Mouse (Mus musculus) heart, embryonic 14.5 days (tissue): ENCODE measurements around the gene Fbxo17. TPM values are rescaled to one million over a fixed set of nuclear protein-coding genes. Genes with fewer than 3 reads are reported as not detected.

Experiments used
- ATAC-seq: fragments of 200-750 bp; cut with Nextera tagmentation; 2 replicates; pipeline ENCODE4 v1.8.0; 2017; ENCODE audit warnings: low read depth, moderate TSS enrichment; ENCODE audit not compliant: insufficient number of reproducible peaks, insufficient read depth, low FRiP score
- H3K27ac ChIP-seq, 2 experiments: fragments of 200-500 bp in 1 of 2; fragments of 300-500 bp in 1 of 2; sonication (generic) in 1 of 2; replicated peaks in 1 of 2; 2 replicates each; pipeline ENCODE4 v1.5.1; 2012 to 2014; ENCODE audit warnings: low read depth in 2 of 2, low read length in 2 of 2, control low read depth in 1 of 2, mild to moderate bottlenecking in 1 of 2, mixed read lengths in 1 of 2; ENCODE audit not compliant: control insufficient read depth in 1 of 2, insufficient read depth in 1 of 2
- H3K27me3 ChIP-seq: fragments of 300-500 bp; sonication (generic); 2 replicates; pipeline ENCODE4 v1.6.1; 2014; ENCODE audit warnings: mild to moderate bottlenecking, low read length, control low read depth; ENCODE audit not compliant: control insufficient read depth, insufficient read depth
- H3K36me3 ChIP-seq: fragments of 300-500 bp; sonication (generic); 2 replicates; pipeline ENCODE4 v1.6.1; 2014; ENCODE audit warnings: mild to moderate bottlenecking, control low read depth, low read length, mixed read lengths; ENCODE audit not compliant: control insufficient read depth, insufficient read depth
- H3K4me1 ChIP-seq, 2 experiments: fragments of 200-500 bp in 1 of 2; fragments of 300-500 bp in 1 of 2; sonication (generic) in 1 of 2; 2 replicates each; pipeline ENCODE4 v1.6.1; 2012 to 2014; ENCODE audit warnings: low read length in 2 of 2, control low read depth in 1 of 2, mixed read lengths in 1 of 2; ENCODE audit not compliant: control insufficient read depth in 2 of 2, insufficient read depth in 2 of 2
- H3K4me2 ChIP-seq: fragments of 300-500 bp; sonication (generic); 2 replicates; pipeline ENCODE4 v1.6.1; 2014; ENCODE audit warnings: mild to moderate bottlenecking, low read length
- H3K4me3 ChIP-seq, 2 experiments: fragments of 200-500 bp in 1 of 2; fragments of 300-500 bp in 1 of 2; sonication (generic) in 1 of 2; 2 replicates each; pipeline ENCODE4 v1.5.1; 2012 to 2014; ENCODE audit warnings: low read length in 2 of 2, mild to moderate bottlenecking in 2 of 2, control low read depth in 1 of 2, low read depth in 1 of 2, moderate library complexity in 1 of 2; ENCODE audit not compliant: control insufficient read depth in 1 of 2, insufficient read depth in 1 of 2
- H3K9ac ChIP-seq: fragments of 300-500 bp; sonication (generic); 2 replicates; pipeline ENCODE4 v1.6.1; 2014; ENCODE audit warnings: mild to moderate bottlenecking, low read length
- H3K9me3 ChIP-seq: fragments of 300-500 bp; sonication (generic); 2 replicates; pipeline ENCODE4 v1.6.1; 2016; ENCODE audit warnings: low read length, control low read depth; ENCODE audit not compliant: control insufficient read depth
- WGBS: fragments of 180-500 bp; shearing (Covaris S2); extraction: QIAGEN DNeasy Blood & Tissue Kit; methylation state at CpG from one replicate; pipeline ENCODE4 v1.1.7; 2014; 5-methylcytosine and 5-hydroxymethylcytosine counted together
- polyA plus RNA-seq: library from polyadenylated mRNA; unstranded; fragments of >200 nt; fragmentation: Nextera tagmentation; extraction: Ambion mirVana; gene quantifications from 2 replicates; pipeline ENCODE4 v1.2.1, GENCODE M21; 2014

Gene Fbxo17
- polyA plus RNA-seq, 1 experiment from 2014 or later, result 8.6 TPM

- H3K36me3 ChIP-seq, result peaks cover 28% of the 10 kb centered on the region
- no peak overlapping the region for H3K4me3 ChIP-seq
- peaks cover 8 to 16% of the 10 kb centered on the region in 2 experiments for H3K4me1 ChIP-seq
- H3K9me3 ChIP-seq, result no peaks in the 10 kb centered on the region
- no peak overlapping the region for H3K4me2 ChIP-seq
- WGBS, result 40% methylated on average over 6 of the region's 6 CpGs
- 0 out of 2 replicates have a peak overlapping the region, but pooled peaks have one; percentile 25 for H3K9ac ChIP-seq
- peak overlapping the region; percentile 2 to 44; a peak in 1 of 4 replicates for H3K27ac ChIP-seq
- 0 out of 2 replicates have a peak, but pooled peaks have one; percentile 27 for ATAC-seq
- H3K27me3 ChIP-seq, result no peaks in the 10 kb centered on the region
Measured at GRCm38 (mm10) chr7:28780067-28780658, 63.6 kb downstream of the Fbxo17 start.

- Histone ChIP-seq H3K4me2 (no peak overlapping the region), H3K27me3 (no peaks in the 10 kb centered on the region), H3K4me1 (peaks cover 8 to 16% of the 10 kb centered on the region in 2 experiments), H3K4me3 (no peak overlapping the region), H3K9ac (peak overlapping the region; percentile 25; the same call in 1 of the 2 replicates), H3K36me3 (peaks cover 32% of the 10 kb centered on the region), H3K9me3 (no peaks in the 10 kb centered on the region), H3K27ac (0 out of 4 replicates have a peak overlapping the region, but pooled peaks of 1 of the 2 experiments have one; percentile 2)
- 56% methylated on average over 7 of the region's 7 CpGs for WGBS
- ATAC-seq, result no peak
Measured at GRCm38 (mm10) chr7:28780857-28781256, 64.3 kb downstream of the Fbxo17 start.

DNA sequence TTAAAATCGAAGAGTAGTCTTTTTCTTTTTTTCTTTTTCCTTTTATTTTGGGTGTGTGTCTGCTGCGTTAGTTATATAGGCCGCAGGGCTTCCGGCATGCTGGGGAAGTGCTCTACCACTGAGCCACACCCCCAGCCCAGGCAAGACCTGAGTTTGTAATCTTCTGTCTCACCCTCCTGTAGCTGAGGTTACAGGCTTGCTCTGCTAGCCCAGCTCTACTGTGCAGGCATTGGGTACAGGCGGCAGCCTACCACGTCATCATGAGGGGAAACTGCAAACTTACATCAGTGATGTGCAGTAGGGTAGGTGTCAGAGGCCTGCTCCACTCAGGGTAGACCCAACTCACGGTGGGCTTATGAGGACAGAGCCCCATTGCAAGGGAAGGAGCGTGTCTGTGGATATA lies 64.7 kb downstream of the Fbxo17 start:
- WGBS, result 90% methylated on average over 8 of the region's 8 CpGs
- H3K27me3 ChIP-seq, result no peaks in the 10 kb centered on the region
- H3K9ac ChIP-seq, result 0 out of 2 replicates have a peak overlapping the region, but pooled peaks have one; percentile 21
- peaks cover 8 to 16% of the 10 kb centered on the region in 2 experiments for H3K4me1 ChIP-seq
- no peak for ATAC-seq
- H3K9me3 ChIP-seq, result no peaks in the 10 kb centered on the region
- no peak overlapping the region for H3K27ac ChIP-seq
- peaks cover 36% of the 10 kb centered on the region for H3K36me3 ChIP-seq
- H3K4me3 ChIP-seq, result no peak overlapping the region
- H3K4me2 ChIP-seq, result no peak overlapping the region

GRCm38 (mm10) chr7:28785161-28785560 lies 68.6 kb downstream of the Fbxo17 start:
- Histone ChIP-seq H3K9ac (no peak overlapping the region), H3K4me3 (no peak overlapping the region), H3K9me3 (no peaks in the 10 kb centered on the region), H3K4me2 (no peak overlapping the region), H3K4me1 (peaks cover 7 to 14% of the 10 kb centered on the region in 2 experiments), H3K27me3 (no peaks in the 10 kb centered on the region), H3K36me3 (peaks cover 32% of the 10 kb centered on the region), H3K27ac (no peak overlapping the region)
- 70% methylated on average over 5 of the region's 5 CpGs for WGBS
- no peak for ATAC-seq

Other genes starting within 250 kb of the Fbxo17 start
- not detected in 2 replicates for gene Ifnl2, start 206.3 kb upstream of the Fbxo17 start, polyA plus RNA-seq
- not detected in 2 replicates for gene Ifnl3, start 194.0 kb upstream of the Fbxo17 start, polyA plus RNA-seq
- gene Sycn, start 175.9 kb upstream of the Fbxo17 start, polyA plus RNA-seq, result not detected in 2 replicates
- not detected in 2 replicates for gene Nccrp1, start 169.6 kb upstream of the Fbxo17 start, polyA plus RNA-seq
- 23.5 and 25.2 TPM in 2 replicates for gene Samd4b, start 118.7 kb upstream of the Fbxo17 start, polyA plus RNA-seq
- 21.1 and 22.1 TPM in 2 replicates for gene Pak4, start 118.6 kb upstream of the Fbxo17 start, polyA plus RNA-seq
- not detected in 2 replicates for gene Acp7, start 85.5 kb upstream of the Fbxo17 start, polyA plus RNA-seq
- gene Fbxo27, start 24.0 kb upstream of the Fbxo17 start, polyA plus RNA-seq, result 3.7 and 4.2 TPM in 2 replicates
- 129 and 135 TPM in 2 replicates for gene Mrps12, start 25.0 kb downstream of the Fbxo17 start, polyA plus RNA-seq
- 18.8 and 20.3 TPM in 2 replicates for gene Sars2, start 25.2 kb downstream of the Fbxo17 start, polyA plus RNA-seq
- not detected in 2 replicates for gene Ccer2, start 39.4 kb downstream of the Fbxo17 start, polyA plus RNA-seq
- gene Sirt2, start 49.9 kb downstream of the Fbxo17 start, polyA plus RNA-seq, result 56.4 and 57.7 TPM in 2 replicates
- 25.7 and 29.5 TPM in 2 replicates for gene Nfkbib, start 50.7 kb downstream of the Fbxo17 start, polyA plus RNA-seq
- 2.1 and 3.7 TPM in 2 replicates for gene Rinl, start 72.2 kb downstream of the Fbxo17 start, polyA plus RNA-seq
- 151 and 155 TPM in 2 replicates for gene Hnrnpl, start 91.7 kb downstream of the Fbxo17 start, polyA plus RNA-seq
- gene Ech1, start 108.4 kb downstream of the Fbxo17 start, polyA plus RNA-seq, result 252 and 254 TPM in 2 replicates
- gene Lgals4, start 117.0 kb downstream of the Fbxo17 start, polyA plus RNA-seq, result 4.7 and 4.8 TPM in 2 replicates
- gene Lgals7, start 147.0 kb downstream of the Fbxo17 start, polyA plus RNA-seq, result 1.3 and 2.6 TPM in 2 replicates
- 0.27 and 0.46 TPM in 2 replicates for gene Capn12, start 164.6 kb downstream of the Fbxo17 start, polyA plus RNA-seq
- 221 and 228 TPM in 2 replicates for gene Actn4, start 245.5 kb downstream of the Fbxo17 start, polyA plus RNA-seq